Mouse (Mus musculus): ENCODE data around the gene Psmd13.

Gene Psmd13

DNA sequence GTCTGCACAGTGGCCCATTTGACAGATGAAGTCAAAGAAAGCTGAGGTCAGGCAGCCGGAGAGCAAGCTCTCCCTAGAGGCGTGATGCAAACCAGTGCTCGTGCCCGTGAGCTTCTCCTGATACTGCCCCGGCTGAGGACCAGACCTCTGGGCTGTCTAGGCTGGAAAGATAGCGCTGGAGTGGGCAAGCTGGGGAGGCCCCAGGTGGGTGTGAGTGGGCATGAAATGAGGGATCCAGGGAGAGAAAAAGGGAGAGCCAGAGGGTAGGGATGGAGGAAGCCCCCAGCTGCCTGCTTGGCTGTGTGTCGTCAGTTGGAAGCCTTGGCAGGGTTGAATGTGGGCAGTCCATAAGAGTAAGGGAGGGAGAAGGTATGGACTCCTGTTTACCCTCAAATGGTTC lies 62.5 kb downstream of the Psmd13 start:
- DNase-seq (ENCODE audit: low spot score in 2 of 2) = no peak

DNA sequence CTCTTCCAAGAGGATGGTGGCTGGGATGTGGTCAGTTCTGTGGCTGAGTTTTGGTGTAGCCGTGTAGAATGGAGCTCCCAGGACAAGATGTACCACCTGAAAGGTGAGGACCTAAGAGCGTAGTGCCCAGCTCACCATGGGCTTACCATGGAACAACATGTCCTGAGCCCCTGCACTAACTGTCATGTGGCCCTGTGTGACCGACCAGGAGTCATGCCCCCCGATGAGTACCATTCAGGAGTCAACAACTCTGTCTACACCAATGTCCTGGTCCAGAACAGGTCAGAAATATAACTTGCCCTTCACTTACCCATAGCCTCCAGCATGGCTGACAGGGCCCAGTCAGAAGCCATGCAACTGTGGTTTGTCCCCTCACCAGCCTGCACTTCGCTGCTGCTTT lies 63.5 kb downstream of the Psmd13 start:
- DNase-seq (ENCODE audit: low spot score in 2 of 2) = no peak

DNA sequence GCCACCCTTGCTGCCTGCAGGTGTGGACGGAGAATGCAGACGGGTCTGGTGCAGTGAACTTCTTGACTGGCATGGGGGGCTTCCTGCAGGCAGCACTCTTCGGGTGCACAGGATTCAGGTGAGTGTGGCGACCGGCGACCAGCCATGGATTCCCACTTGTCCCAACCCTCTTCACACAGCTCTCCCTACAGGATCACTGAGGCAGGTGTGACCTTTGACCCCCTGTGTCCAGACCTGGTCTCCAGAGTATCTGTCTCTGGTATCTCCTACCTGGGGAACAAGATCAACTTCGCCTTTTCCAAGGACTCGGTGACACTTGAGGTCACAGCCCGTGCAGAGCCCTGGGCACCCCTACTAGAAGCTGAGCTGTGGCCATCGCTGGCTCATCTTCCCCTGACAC lies 64.5 kb downstream of the Psmd13 start:
- no peak for DNase-seq (ENCODE audit: low spot score in 2 of 2)

DNA sequence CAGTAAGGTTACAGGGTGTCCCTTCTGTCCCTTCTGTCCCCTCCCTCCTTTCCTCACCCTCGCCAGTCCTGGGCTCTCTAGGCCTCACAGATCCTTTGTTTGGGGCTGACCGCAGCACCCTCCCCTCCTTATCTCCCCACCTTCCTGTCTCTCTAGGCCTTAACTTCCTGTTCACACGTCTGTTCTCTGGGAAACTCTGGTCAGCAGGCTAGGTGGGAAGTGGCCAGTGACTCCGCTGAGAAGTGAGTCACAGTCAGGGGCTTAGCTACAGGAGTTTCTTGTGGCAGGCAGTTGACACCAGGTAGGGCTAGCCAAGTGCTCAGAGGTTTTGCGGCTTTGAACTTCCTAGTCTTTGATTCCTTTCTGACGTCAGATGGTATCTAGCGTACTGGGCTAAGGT lies 65.2 kb downstream of the Psmd13 start:
- no peak for DNase-seq (ENCODE audit: low spot score in 2 of 2)

DNA sequence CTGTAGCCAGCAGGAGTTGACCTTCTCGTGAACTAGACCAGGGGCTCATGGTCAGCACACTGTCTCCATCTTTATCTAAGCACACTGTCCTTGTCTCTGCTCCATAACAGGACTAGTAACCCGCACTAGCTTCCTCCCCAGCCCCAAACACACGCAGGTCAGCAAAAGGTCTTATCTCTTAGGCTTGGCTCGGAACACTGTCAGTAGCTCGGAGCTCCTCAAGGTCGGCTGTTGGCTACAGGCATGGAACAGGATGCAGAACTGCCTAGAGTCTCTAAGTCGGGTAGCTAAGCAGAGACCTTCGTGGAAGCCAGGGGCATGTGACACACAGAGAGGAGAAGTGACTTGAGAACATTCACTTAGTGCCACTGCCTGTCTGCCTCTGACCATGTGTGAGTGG lies 66.4 kb downstream of the Psmd13 start:
- DNase-seq (ENCODE audit: low spot score in 2 of 2) = no peak
